Mouse (Mus musculus): Measurements from ENCODE around the gene Kctd10. TPM values are rescaled to one million over a fixed set of nuclear protein-coding genes. Genes with fewer than 3 reads are reported as not detected.

Gene Kctd10
- 35.0 and 41.1 TPM in 2 replicates for polyA plus RNA-seq (2012; ENCODE audit: insufficient read depth, insufficient read length, missing spikeins)

- Histone ChIP-seq H3K4me1 (ENCODE audit: control insufficient read depth, insufficient read depth, low read length) (peaks cover 22% of the 10 kb centered on the region), H3K4me3 (ENCODE audit: insufficient read depth, low read length) (peak within 1 kb of the TSS; percentile 96), H3K27ac (ENCODE audit: insufficient read depth, low read depth, low read length) (peak within 1 kb of the TSS; percentile 86)
- peak; percentile 94; the same call in 1 of the 2 replicates for TF ChIP-seq POLR2A (IDR thresholded peaks at IDR 0.05; ENCODE audit: borderline replicate concordance, low read depth, low read length)
- TF ChIP-seq CTCF (IDR thresholded peaks at IDR 0.05; ENCODE audit: low read depth, low read length): no peak
Measured at GRCm38 (mm10) chr5:114380209-114381012, at the start of gene Kctd10, which contains the start of gene Ube3b. TSS of gene Kctd10 (minus strand) at chr5:114380508. TSS of gene Ube3b (plus strand) at chr5:114380607.

GRCm38 (mm10) chr5:114429781-114430180 is 49.5 kb upstream of the Kctd10 start:
- no peak for TF ChIP-seq CTCF (IDR thresholded peaks at IDR 0.05; ENCODE audit: low read depth, low read length)
- no peak for TF ChIP-seq POLR2A (IDR thresholded peaks at IDR 0.05; ENCODE audit: borderline replicate concordance, low read depth, low read length)

GRCm38 (mm10) chr5:114428621-114429020 is 48.3 kb upstream of the Kctd10 start:
- no peaks in the 10 kb centered on the region for H3K4me1 ChIP-seq (ENCODE audit: control insufficient read depth, insufficient read depth, low read length)
- no peak overlapping the region for H3K4me3 ChIP-seq (ENCODE audit: insufficient read depth, low read length)
- H3K27ac ChIP-seq (ENCODE audit: insufficient read depth, low read depth, low read length): no peak overlapping the region
- TF ChIP-seq CTCF (IDR thresholded peaks at IDR 0.05; ENCODE audit: low read depth, low read length) (no peak), POLR2A (IDR thresholded peaks at IDR 0.05; ENCODE audit: borderline replicate concordance, low read depth, low read length) (no peak)

More at GRCm38 (mm10) chr5:114429781-114430180, 49.5 kb upstream of the Kctd10 start:
- H3K27ac ChIP-seq (ENCODE audit: insufficient read depth, low read depth, low read length): no peak overlapping the region
- no peak overlapping the region for H3K4me3 ChIP-seq (ENCODE audit: insufficient read depth, low read length)
- H3K4me1 ChIP-seq (ENCODE audit: control insufficient read depth, insufficient read depth, low read length): no peaks in the 10 kb centered on the region

- TF ChIP-seq POLR2A (IDR thresholded peaks at IDR 0.05; ENCODE audit: borderline replicate concordance, low read depth, low read length): no peak
- no peak for TF ChIP-seq CTCF (IDR thresholded peaks at IDR 0.05; ENCODE audit: low read depth, low read length)
- H3K4me1 ChIP-seq (ENCODE audit: control insufficient read depth, insufficient read depth, low read length): no peaks in the 10 kb centered on the region
- H3K4me3 ChIP-seq (ENCODE audit: insufficient read depth, low read length): no peak overlapping the region
- H3K27ac ChIP-seq (ENCODE audit: insufficient read depth, low read depth, low read length): no peak overlapping the region
Measured at GRCm38 (mm10) chr5:114426732-114427131, 46.4 kb upstream of the Kctd10 start.

GRCm38 (mm10) chr5:114423961-114424360 is 43.7 kb upstream of the Kctd10 start:
- TF ChIP-seq POLR2A (IDR thresholded peaks at IDR 0.05; ENCODE audit: borderline replicate concordance, low read depth, low read length): no peak
- no peak for TF ChIP-seq CTCF (IDR thresholded peaks at IDR 0.05; ENCODE audit: low read depth, low read length)
- no peaks in the 10 kb centered on the region for H3K4me1 ChIP-seq (ENCODE audit: control insufficient read depth, insufficient read depth, low read length)
- H3K4me3 ChIP-seq (ENCODE audit: insufficient read depth, low read length): no peak overlapping the region
- no peak overlapping the region for H3K27ac ChIP-seq (ENCODE audit: insufficient read depth, low read depth, low read length)

GRCm38 (mm10) chr5:114422591-114422990 is 42.3 kb upstream of the Kctd10 start:
- Histone ChIP-seq H3K27ac (ENCODE audit: insufficient read depth, low read depth, low read length) (no peak overlapping the region), H3K4me1 (ENCODE audit: control insufficient read depth, insufficient read depth, low read length) (no peaks in the 10 kb centered on the region), H3K4me3 (ENCODE audit: insufficient read depth, low read length) (no peak overlapping the region)
- no peak for TF ChIP-seq CTCF (IDR thresholded peaks at IDR 0.05; ENCODE audit: low read depth, low read length)
- no peak for TF ChIP-seq POLR2A (IDR thresholded peaks at IDR 0.05; ENCODE audit: borderline replicate concordance, low read depth, low read length)

- TF ChIP-seq CTCF (IDR thresholded peaks at IDR 0.05; ENCODE audit: low read depth, low read length): no peak
- no peak for TF ChIP-seq POLR2A (IDR thresholded peaks at IDR 0.05; ENCODE audit: borderline replicate concordance, low read depth, low read length)
- H3K4me3 ChIP-seq (ENCODE audit: insufficient read depth, low read length): no peak overlapping the region
- H3K27ac ChIP-seq (ENCODE audit: insufficient read depth, low read depth, low read length): no peak overlapping the region
- no peaks in the 10 kb centered on the region for H3K4me1 ChIP-seq (ENCODE audit: control insufficient read depth, insufficient read depth, low read length)
Measured at GRCm38 (mm10) chr5:114421561-114422298, 41.4 kb upstream of the Kctd10 start.

GRCm38 (mm10) chr5:114418541-114418940 is 38.2 kb upstream of the Kctd10 start:
- H3K27ac ChIP-seq (ENCODE audit: insufficient read depth, low read depth, low read length): no peak overlapping the region
- peaks cover 10% of the 10 kb centered on the region; the same call in 1 of the 2 replicates for H3K4me1 ChIP-seq (ENCODE audit: control insufficient read depth, insufficient read depth, low read length)
- H3K4me3 ChIP-seq (ENCODE audit: insufficient read depth, low read length): no peak overlapping the region
- TF ChIP-seq POLR2A (IDR thresholded peaks at IDR 0.05; ENCODE audit: borderline replicate concordance, low read depth, low read length) (no peak), CTCF (IDR thresholded peaks at IDR 0.05; ENCODE audit: low read depth, low read length) (no peak)

GRCm38 (mm10) chr5:114416855-114417254 is 36.5 kb upstream of the Kctd10 start:
- Histone ChIP-seq H3K4me1 (ENCODE audit: control insufficient read depth, insufficient read depth, low read length) (peaks cover 10% of the 10 kb centered on the region; the same call in 1 of the 2 replicates), H3K4me3 (ENCODE audit: insufficient read depth, low read length) (no peak overlapping the region), H3K27ac (ENCODE audit: insufficient read depth, low read depth, low read length) (no peak overlapping the region)
- no peak for TF ChIP-seq POLR2A (IDR thresholded peaks at IDR 0.05; ENCODE audit: borderline replicate concordance, low read depth, low read length)
- TF ChIP-seq CTCF (IDR thresholded peaks at IDR 0.05; ENCODE audit: low read depth, low read length): no peak

All from bone marrow macrophage, adult 2 months (primary cell).